Mouse (Mus musculus) large intestine, adult 2 months (tissue): Measurements from ENCODE around the gene Ehd3. TPM values are rescaled to one million over a fixed set of nuclear protein-coding genes. Genes with fewer than 3 reads are reported as not detected.

ENCODE experiments used
- DNase-seq: peaks from one replicate; pipeline ENCODE4 v3.0.0-alpha.2; 2012; ENCODE audit warnings: low read depth, low spot score
- WGBS: fragments of 180-500 bp; shearing (Covaris S2); methylation state at CpG from one replicate; pipeline ENCODE4 v1.1.7; 2018; 5-methylcytosine and 5-hydroxymethylcytosine counted together
- polyA plus RNA-seq: library from polyadenylated mRNA; depleted of rRNA; stranded (reverse); fragments of >200 nt; gene quantifications from 2 replicates; pipeline ENCODE4 v1.2.3, GENCODE M21; 2012; rRNA removed

Gene Ehd3
- polyA plus RNA-seq, 1 experiment: 4.3 TPM

- no peak for DNase-seq
- WGBS: 68% methylated on average over 7 of the region's 7 CpGs
Observed at GRCm38 (mm10) chr17:73875674-73876073, 71.7 kb downstream of the Ehd3 start.

DNA sequence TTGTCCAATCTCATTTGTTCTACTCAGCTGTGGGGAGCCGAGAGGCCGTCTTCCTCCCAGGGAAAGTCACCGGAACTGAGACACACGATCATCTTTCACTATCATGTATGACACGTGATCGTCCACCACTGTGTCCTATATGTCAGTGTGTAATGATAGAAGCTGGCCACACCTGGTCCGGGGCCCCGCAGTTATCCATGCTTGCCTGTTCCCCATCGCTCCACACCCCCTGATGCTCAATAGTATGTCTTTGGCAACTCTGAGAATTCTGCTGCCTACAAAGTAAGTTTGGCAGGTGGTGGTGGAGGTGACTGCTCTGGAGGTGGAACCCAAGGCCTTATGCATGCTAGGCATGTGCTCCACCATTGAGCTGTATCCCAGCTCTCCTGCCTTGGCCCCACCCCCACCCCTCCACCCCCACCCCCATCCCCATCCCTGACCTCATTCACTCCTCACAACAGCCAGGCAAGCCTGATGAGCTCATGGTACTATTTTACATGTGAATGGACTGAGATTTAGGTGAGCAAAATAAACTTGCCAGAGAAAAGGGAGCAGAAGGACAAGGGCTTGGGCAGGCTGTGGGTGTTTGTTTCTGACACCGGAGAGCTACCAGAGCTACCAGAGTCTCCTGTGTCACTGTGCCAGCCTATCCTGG lies 75.5 kb downstream of the Ehd3 start:
- DNase-seq: no peak
- WGBS: 90% methylated on average over 10 of the region's 10 CpGs

GRCm38 (mm10) chr17:73880286-73880685 lies 76.4 kb downstream of the Ehd3 start:
- WGBS: 70% methylated on average over 6 of the region's 6 CpGs
- no peak for DNase-seq

GRCm38 (mm10) chr17:73881295-73881694 lies 77.4 kb downstream of the Ehd3 start:
- WGBS: 39% methylated on average over 6 of the region's 6 CpGs
- DNase-seq: no peak

Other genes starting within 250 kb of the Ehd3 start
- gene Galnt14, start 93.7 kb upstream of the Ehd3 start, polyA plus RNA-seq: 0.08 and 0.12 TPM in 2 replicates
- gene Xdh, start 146.1 kb downstream of the Ehd3 start, polyA plus RNA-seq: 126 and 243 TPM in 2 replicates
- gene Srd5a2, start 243.8 kb downstream of the Ehd3 start, polyA plus RNA-seq: 0.08 TPM in 1 of 2 replicates, not detected in the other